Mouse (Mus musculus) MEL (cell line): Measurements from ENCODE around the gene Pcsk2. TPM values are rescaled to one million over a fixed set of nuclear protein-coding genes. Genes with fewer than 3 reads are reported as not detected.

Experiments used
- DNase-seq: peaks from one replicate; pipeline ENCODE4 v3.0.0; 2011; ENCODE audit warnings: low read depth, low spot score
- H3K27ac ChIP-seq: 2 replicates; pipeline ENCODE4 v1.5.1; 2012; ENCODE audit warnings: low read depth, mild to moderate bottlenecking, control low read depth, low read length, moderate library complexity; ENCODE audit not compliant: control insufficient read depth
- H3K27me3 ChIP-seq, 2 experiments: fragments of 150-350 bp in 1 of 2; sonication (generic) in 1 of 2; 2 replicates each; pipeline ENCODE4 v1.6.1; 2012; ENCODE audit warnings: low read length in 2 of 2, mild to moderate bottlenecking in 2 of 2, improper control_type of control experiment in 1 of 2, moderate library complexity in 1 of 2; ENCODE audit not compliant: insufficient read depth in 2 of 2, control insufficient read depth in 1 of 2
- H3K36me3 ChIP-seq, 2 experiments: 2 replicates each; pipeline ENCODE4 v1.6.1; 2012 to 2014; ENCODE audit warnings: low read length in 2 of 2, improper control_type of control experiment in 1 of 2, inconsistent platforms in 1 of 2, mild to moderate bottlenecking in 1 of 2; ENCODE audit not compliant: insufficient read depth in 2 of 2, control insufficient read depth in 1 of 2
- H3K4me1 ChIP-seq, 2 experiments: fragments of 150-350 bp in 1 of 2; sonication (generic) in 1 of 2; 2 replicates each; pipeline ENCODE4 v1.6.1; 2012; ENCODE audit warnings: low read length in 2 of 2, improper control_type of control experiment in 1 of 2, mild to moderate bottlenecking in 1 of 2; ENCODE audit not compliant: insufficient read depth in 2 of 2, control insufficient read depth in 1 of 2
- H3K4me3 ChIP-seq, 2 experiments: fragments of 150-350 bp in 1 of 2; sonication (generic) in 1 of 2; 2 replicates each; pipeline ENCODE4 v1.5.1; 2012; ENCODE audit warnings: low read depth in 2 of 2, low read length in 2 of 2, mild to moderate bottlenecking in 2 of 2, moderate library complexity in 2 of 2, control low read depth in 1 of 2, improper control_type of control experiment in 1 of 2; ENCODE audit not compliant: control insufficient read depth in 1 of 2, insufficient read depth in 1 of 2
- H3K79me2 ChIP-seq: 2 replicates; pipeline ENCODE4 v1.6.1; 2012; ENCODE audit warnings: mild to moderate bottlenecking, low read length, moderate library complexity; ENCODE audit not compliant: control insufficient read depth, poor library complexity, insufficient read depth
- H3K9ac ChIP-seq: 2 replicates; pipeline ENCODE4 v1.6.1; 2012; ENCODE audit warnings: low read depth, mild to moderate bottlenecking, control low read depth, low read length, moderate library complexity; ENCODE audit not compliant: control insufficient read depth, poor library complexity, severe bottlenecking
- H3K9me3 ChIP-seq: fragments of 150-350 bp; sonication (generic); replicated peaks from 2 replicates; pipeline ENCODE4 v1.6.1; 2012; ENCODE audit warnings: mild to moderate bottlenecking, low read length, improper control_type of control experiment, moderate library complexity; ENCODE audit not compliant: insufficient read depth
- BHLHE40 ChIP-seq: IDR thresholded peaks from 2 replicates; pipeline ENCODE4 v1.6.1; 2012; ENCODE audit warnings: low read depth, mild to moderate bottlenecking, inconsistent platforms, low read length, improper control_type of control experiment, borderline replicate concordance
- CTCF ChIP-seq, 3 experiments: IDR thresholded peaks in 2 of 3; conservative IDR thresholded peaks in 1 of 3; 2 replicates each; pipeline ENCODE4 v1.5.1; 2011 to 2012; ENCODE audit warnings: low read length in 3 of 3, low read depth in 2 of 3, mild to moderate bottlenecking in 2 of 3, improper control_type of control experiment in 1 of 3, inconsistent platforms in 1 of 3, mixed read lengths in 1 of 3, moderate library complexity in 1 of 3; ENCODE audit not compliant: control insufficient read depth in 1 of 3, insufficient read depth in 1 of 3, poor library complexity in 1 of 3, severe bottlenecking in 1 of 3
- EP300 ChIP-seq, 2 experiments: IDR thresholded peaks; 2 replicates each; pipeline ENCODE4 v1.6.1; 2011; ENCODE audit warnings: improper control_type of control experiment in 2 of 2, low read length in 2 of 2, low read depth in 1 of 2, mild to moderate bottlenecking in 1 of 2
- GATA1 ChIP-seq: IDR thresholded peaks from 2 replicates; pipeline ENCODE4 v1.6.1; 2011; ENCODE audit warnings: low read depth, low read length, improper control_type of control experiment
- HCFC1 ChIP-seq: IDR thresholded peaks from 2 replicates; pipeline ENCODE4 v1.6.1; 2012; ENCODE audit warnings: low read depth, mild to moderate bottlenecking, inconsistent platforms, low read length, improper control_type of control experiment, moderate library complexity
- MAX ChIP-seq: IDR thresholded peaks from 2 replicates; pipeline ENCODE4 v1.6.1; 2011; ENCODE audit warnings: low read length, improper control_type of control experiment
- MAZ ChIP-seq: IDR thresholded peaks from 2 replicates; pipeline ENCODE4 v1.6.1; 2012; ENCODE audit warnings: low read depth, mild to moderate bottlenecking, inconsistent platforms, low read length, improper control_type of control experiment
- MEF2A ChIP-seq: IDR thresholded peaks from 2 replicates; pipeline ENCODE4 v1.6.1; 2014; ENCODE audit warnings: low read depth, mild to moderate bottlenecking, inconsistent platforms, low read length, improper control_type of control experiment; ENCODE audit not compliant: poor library complexity, insufficient replicate concordance, severe bottlenecking; ENCODE audit errors: extremely low read depth
- MXI1 ChIP-seq: IDR thresholded peaks from 2 replicates; pipeline ENCODE4 v1.6.1; 2011; ENCODE audit warnings: mild to moderate bottlenecking, low read depth, low read length, improper control_type of control experiment
- MYB ChIP-seq: IDR thresholded peaks from 2 replicates; pipeline ENCODE4 v1.6.1; 2011; ENCODE audit warnings: mild to moderate bottlenecking, low read depth, low read length, improper control_type of control experiment
- MYC ChIP-seq: IDR thresholded peaks from 2 replicates; pipeline ENCODE4 v1.6.1; 2011; ENCODE audit warnings: low read depth, mild to moderate bottlenecking, low read length, improper control_type of control experiment, moderate library complexity
- NRF1 ChIP-seq: IDR thresholded peaks from 2 replicates; pipeline ENCODE4 v1.6.1; 2014; ENCODE audit warnings: low read depth, mild to moderate bottlenecking, inconsistent platforms, low read length, improper control_type of control experiment, moderate library complexity; ENCODE audit not compliant: poor library complexity, insufficient read depth, severe bottlenecking
- POLR2A ChIP-seq, 2 experiments: IDR thresholded peaks; 2 replicates each; pipeline ENCODE4 v1.6.1; 2011 to 2012; ENCODE audit warnings: low read length in 2 of 2, mild to moderate bottlenecking in 2 of 2, control low read depth in 1 of 2, improper control_type of control experiment in 1 of 2, low read depth in 1 of 2, moderate library complexity in 1 of 2; ENCODE audit not compliant: control insufficient read depth in 1 of 2, insufficient read depth in 1 of 2, poor library complexity in 1 of 2
- RCOR1 ChIP-seq: IDR thresholded peaks from 2 replicates; pipeline ENCODE4 v1.6.1; 2012; ENCODE audit warnings: low read depth, mild to moderate bottlenecking, inconsistent platforms, low read length, improper control_type of control experiment
- SIN3A ChIP-seq: IDR thresholded peaks from 2 replicates; pipeline ENCODE4 v1.6.1; 2012; ENCODE audit warnings: low read length, improper control_type of control experiment, inconsistent platforms
- TBP ChIP-seq: IDR thresholded peaks from 2 replicates; pipeline ENCODE4 v1.8.0; 2011; ENCODE audit warnings: low read depth, low read length, improper control_type of control experiment
- USF2 ChIP-seq, 2 experiments: IDR thresholded peaks; 2 replicates each; pipeline ENCODE4 v1.6.1; 2011 to 2012; ENCODE audit warnings: improper control_type of control experiment in 2 of 2, low read length in 2 of 2, borderline replicate concordance in 1 of 2, inconsistent platforms in 1 of 2, low read depth in 1 of 2, mild to moderate bottlenecking in 1 of 2; ENCODE audit not compliant: insufficient read depth in 1 of 2
- ZC3H11A ChIP-seq: IDR thresholded peaks from 2 replicates; pipeline ENCODE4 v1.6.1; 2012; ENCODE audit warnings: low read depth, mild to moderate bottlenecking, inconsistent platforms, low read length, improper control_type of control experiment
- ZMIZ1 ChIP-seq: IDR thresholded peaks from 2 replicates; pipeline ENCODE4 v1.6.1; 2012; ENCODE audit warnings: low read depth, mild to moderate bottlenecking, inconsistent platforms, low read length, improper control_type of control experiment, moderate library complexity
- ZNF384 ChIP-seq: IDR thresholded peaks from 2 replicates; pipeline ENCODE4 v1.6.1; 2012; ENCODE audit warnings: low read depth, mild to moderate bottlenecking, inconsistent platforms, low read length, improper control_type of control experiment
- polyA plus RNA-seq, 2 experiments: library from polyadenylated mRNA; stranded (reverse) in 1 of 2; unstranded in 1 of 2; fragments of >175 nt in 1 of 2; fragments of >200 nt in 1 of 2; gene quantifications; 2 replicates each; pipeline versions ENCODE4 v1.2.1 to v1.2.4; 2012; ENCODE audit warnings: low replicate concordance in 2 of 2, low read depth in 1 of 2; ENCODE audit not compliant: insufficient read length in 2 of 2, insufficient read depth in 1 of 2, missing spikeins in 1 of 2
- total RNA-seq: library from RNA; depleted of rRNA; stranded (reverse); fragments of 300-350 nt; gene quantifications from 2 replicates; pipeline ENCODE4 v1.2.3, GENCODE M21; 2012

Gene Pcsk2
- total and polyA plus RNA-seq, 3 experiments = not detected

DNA sequence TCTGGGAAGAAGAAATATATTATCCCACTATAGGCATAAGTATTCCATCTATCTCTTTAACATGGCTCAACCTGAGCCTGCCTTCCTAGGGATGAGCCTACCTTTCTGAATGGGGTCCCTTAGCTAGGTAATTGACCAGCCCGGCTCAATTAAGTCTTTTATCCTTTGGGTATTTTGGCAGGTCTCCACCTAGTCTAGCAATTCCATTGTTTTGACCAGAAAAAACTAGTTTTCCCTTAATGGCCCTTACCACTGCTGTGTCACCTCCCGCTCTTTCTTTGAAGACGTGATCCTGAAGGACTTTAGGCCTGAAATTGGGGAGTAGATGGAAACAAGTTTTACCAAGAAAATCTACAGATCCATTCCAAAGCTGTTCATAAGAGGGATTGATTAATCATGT is 57.1 kb downstream of the Pcsk2 start:
- Histone ChIP-seq H3K27ac (no peak overlapping the region), H3K9ac (no peak overlapping the region), H3K9me3 (no peaks in the 10 kb centered on the region), H3K36me3 (no peaks in the 10 kb centered on the region), H3K27me3 (no peaks in the 10 kb centered on the region), H3K4me3 (no peak overlapping the region), H3K79me2 (no peaks in the 10 kb centered on the region), H3K4me1 (no peaks in the 10 kb centered on the region)
- no peak for DNase-seq
- no peak for TF ChIP-seq CTCF (IDR thresholded peaks at IDR 0.05 in 2 of 3, conservative IDR thresholded peaks at IDR 0.05 in 1 of 3; ENCODE audit: control insufficient read depth in 1 of 3, insufficient read depth in 1 of 3, low read depth in 2 of 3, low read length in 3 of 3, poor library complexity in 1 of 3, severe bottlenecking in 1 of 3)
- no peak for TF ChIP-seq USF2 (IDR thresholded peaks at IDR 0.05; ENCODE audit: borderline replicate concordance in 1 of 2, insufficient read depth in 1 of 2, low read depth in 1 of 2, low read length in 2 of 2)
- TF ChIP-seq MYB = no peak
- no peak for TF ChIP-seq BHLHE40
- no peak for TF ChIP-seq MAZ

DNA sequence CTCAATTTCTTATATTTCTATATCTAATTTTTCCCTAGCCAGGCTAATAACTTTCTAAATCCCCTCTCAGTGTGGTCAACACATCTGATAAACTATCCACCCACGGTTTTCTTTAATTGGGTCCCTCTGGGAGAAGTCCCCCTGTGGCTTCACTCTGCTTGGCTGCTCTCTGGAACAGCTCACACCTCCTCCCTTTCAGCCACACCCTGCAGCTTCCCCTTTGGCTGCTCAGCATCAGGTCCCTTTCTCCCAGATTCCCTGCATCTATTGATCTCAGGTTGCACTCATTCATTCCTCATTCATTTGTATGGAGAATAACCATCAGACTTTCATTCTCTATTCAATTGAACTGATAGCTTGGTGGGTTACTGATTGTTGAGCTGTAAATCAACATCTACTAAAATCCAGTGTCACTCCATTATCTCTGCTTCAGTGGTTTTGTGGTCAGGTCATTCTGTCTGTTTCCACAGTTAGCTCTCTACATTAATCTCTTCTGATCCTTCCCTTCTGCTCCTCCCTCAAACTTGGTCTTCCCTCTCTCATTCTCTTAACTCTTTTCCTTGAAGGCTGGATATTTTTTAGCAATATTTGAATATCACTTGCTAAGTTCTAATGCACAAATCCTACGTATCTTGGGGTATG is 58.0 kb downstream of the Pcsk2 start:
- DNase-seq = no peak
- no peaks in the 10 kb centered on the region for H3K79me2 ChIP-seq
- H3K27me3 ChIP-seq = no peaks in the 10 kb centered on the region

More for the DNA sequence above, 58.0 kb downstream of the Pcsk2 start:
- no peak overlapping the region for H3K27ac ChIP-seq
- no peaks in the 10 kb centered on the region for H3K4me1 ChIP-seq
- H3K36me3 ChIP-seq = no peaks in the 10 kb centered on the region
- H3K4me3 ChIP-seq = no peak overlapping the region
- TF ChIP-seq POLR2A (IDR thresholded peaks at IDR 0.05; ENCODE audit: control insufficient read depth in 1 of 2, insufficient read depth in 1 of 2, low read depth in 1 of 2, low read length in 2 of 2, poor library complexity in 1 of 2) = no peak
- TF ChIP-seq BHLHE40 = no peak
- TF ChIP-seq MYC = no peak
- TF ChIP-seq GATA1 = no peak
- TF ChIP-seq NRF1 = no peak
- no peak for TF ChIP-seq MEF2A
- TF ChIP-seq ZNF384 = no peak
- TF ChIP-seq SIN3A = no peak
- no peak for TF ChIP-seq USF2 (IDR thresholded peaks at IDR 0.05; ENCODE audit: borderline replicate concordance in 1 of 2, insufficient read depth in 1 of 2, low read depth in 1 of 2, low read length in 2 of 2)
- TF ChIP-seq MAX = no peak
- no peak for TF ChIP-seq EP300 (IDR thresholded peaks at IDR 0.05; ENCODE audit: low read depth in 1 of 2, low read length in 2 of 2)
- no peak for TF ChIP-seq MYB
- no peak for TF ChIP-seq RCOR1
- TF ChIP-seq HCFC1 = no peak
- TF ChIP-seq MXI1 = no peak
- TF ChIP-seq ZC3H11A = no peak
- TF ChIP-seq ZMIZ1 = no peak
- no peak for TF ChIP-seq TBP
- TF ChIP-seq, all 39 proteins: peak for 0
- no peaks in the 10 kb centered on the region for H3K9me3 ChIP-seq
- no peak overlapping the region for H3K9ac ChIP-seq
